ENCODE assay signal across 11 mouse cellular contexts in the genomic region with DNA sequence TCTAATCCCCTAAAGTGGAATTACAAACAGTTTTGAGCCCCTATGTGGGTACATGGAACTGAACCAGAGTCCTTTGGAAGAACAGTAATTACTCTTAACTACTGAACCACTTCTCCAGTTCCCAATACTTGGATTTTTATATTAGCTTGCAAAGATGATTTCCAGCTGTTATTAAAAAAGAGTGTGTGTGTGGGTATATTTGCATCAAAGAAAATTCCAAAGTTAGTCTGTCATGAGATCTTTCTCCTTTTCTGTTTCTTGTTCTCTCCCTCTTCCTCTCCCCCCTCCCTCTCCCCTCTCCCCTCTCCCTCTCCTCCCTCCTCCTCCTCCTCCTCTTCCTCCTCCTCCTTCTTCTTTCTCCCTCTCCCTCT. TPM values are rescaled to one million over a fixed set of nuclear protein-coding genes. Genes with fewer than 3 reads are reported as not detected.
DNase-seq lines count a peak whose midpoint lies in the region; ATAC-seq and TF ChIP-seq lines count a peak whose summit lies in the region.
"Had no signal": no experiment of that assay in that cellular context is flagged by ENCODE, and none has a peak within 500 bp of the region (broad histone marks: within the 10 kb centered on the region; RNA-seq: fewer than 3 reads in every experiment).

No protein-coding gene starts in this region.

- peak; percentile 69 for DNase-seq in lung, embryonic 14.5 days
- no peak for DNase-seq in lung, postnatal 36 days
- DNase-seq in lung, adult 18-20 months, result no peak

- no peak overlapping the region for H3K4me2 ChIP-seq in lung, embryonic 14.5 days
- no peak overlapping the region for H3K4me2 ChIP-seq in lung, embryonic 16.5 days (ENCODE audit: low read depth, low read length)
- H3K4me2 ChIP-seq: embryonic facial prominence, embryonic 13.5 days; embryonic facial prominence, embryonic 15.5 days; forebrain, embryonic 12.5 days had no signal

- H3K9ac ChIP-seq in lung, embryonic 14.5 days, result no peak overlapping the region
- H3K9ac ChIP-seq in lung, embryonic 16.5 days (ENCODE audit: low read length), result no peak overlapping the region
- H3K9ac ChIP-seq: embryonic facial prominence, embryonic 13.5 days; embryonic facial prominence, embryonic 15.5 days; forebrain, embryonic 12.5 days had no signal

- H3K27ac ChIP-seq in lung, embryonic 14.5 days (ENCODE audit: low read depth), result no peak overlapping the region
- H3K27ac ChIP-seq in lung, embryonic 16.5 days (ENCODE audit: low read length), result no peak overlapping the region
- H3K27ac ChIP-seq: embryonic facial prominence, embryonic 13.5 days; embryonic facial prominence, embryonic 15.5 days; forebrain, embryonic 10.5 days; forebrain, embryonic 12.5 days had no signal

- no peaks in the 10 kb centered on the region for H3K4me1 ChIP-seq in lung, embryonic 14.5 days (ENCODE audit: insufficient read depth)
- peaks cover 5% of the 10 kb centered on the region; the same call in 1 of the 2 replicates for H3K4me1 ChIP-seq in lung, embryonic 16.5 days (replicated peaks; ENCODE audit: control insufficient read depth, insufficient read depth, low read length)
- H3K4me1 ChIP-seq: embryonic facial prominence, embryonic 13.5 days; embryonic facial prominence, embryonic 15.5 days; forebrain, embryonic 10.5 days; forebrain, embryonic 12.5 days had no signal

- no peaks in the 10 kb centered on the region for H3K9me3 ChIP-seq in lung, embryonic 14.5 days (ENCODE audit: low read depth, low read length)
- no peaks in the 10 kb centered on the region for H3K9me3 ChIP-seq in lung, embryonic 16.5 days (ENCODE audit: control insufficient read depth, low read length)
- H3K9me3 ChIP-seq: embryonic facial prominence, embryonic 13.5 days; embryonic facial prominence, embryonic 15.5 days; forebrain, embryonic 10.5 days; forebrain, embryonic 12.5 days had no signal

- no peak for TF ChIP-seq CTCF in lung, embryonic 14.5 days (IDR thresholded peaks at IDR 0.05; ENCODE audit: low read depth)

- H3K4me3 ChIP-seq in lung, embryonic 14.5 days (ENCODE audit: low read depth, low read length), result no peak overlapping the region
- no peak overlapping the region for H3K4me3 ChIP-seq in lung, embryonic 16.5 days (ENCODE audit: low read length)
- H3K4me3 ChIP-seq: embryonic facial prominence, embryonic 13.5 days; embryonic facial prominence, embryonic 15.5 days; erythroblast, embryonic 14.5 days; forebrain, embryonic 10.5 days; forebrain, embryonic 12.5 days had no signal

- H3K27me3 ChIP-seq in lung, embryonic 14.5 days (ENCODE audit: insufficient read depth, low read length), result no peaks in the 10 kb centered on the region
- no peaks in the 10 kb centered on the region for H3K27me3 ChIP-seq in lung, embryonic 16.5 days (ENCODE audit: control insufficient read depth, insufficient read depth, low read depth, low read length)
- H3K27me3 ChIP-seq: embryonic facial prominence, embryonic 13.5 days; embryonic facial prominence, embryonic 15.5 days; forebrain, embryonic 12.5 days had no signal

- ATAC-seq in lung, embryonic 14.5 days (ENCODE audit: insufficient read depth), result peak; percentile 24; the same call in 1 of the 2 replicates
- ATAC-seq in lung, embryonic 16.5 days (ENCODE audit: low read depth), result peak; percentile 63; the same call in 1 of the 2 replicates
- ATAC-seq: forebrain, embryonic 14.5 days; forebrain, embryonic 16.5 days had no signal

- H3K36me3 ChIP-seq in lung, embryonic 14.5 days (ENCODE audit: insufficient read depth), result no peaks in the 10 kb centered on the region
- no peaks in the 10 kb centered on the region for H3K36me3 ChIP-seq in lung, embryonic 16.5 days (ENCODE audit: control insufficient read depth, insufficient read depth, low read length)
- H3K36me3 ChIP-seq: embryonic facial prominence, embryonic 13.5 days; embryonic facial prominence, embryonic 15.5 days; forebrain, embryonic 10.5 days; forebrain, embryonic 12.5 days had no signal

RNA-seq across cellular contexts. Expression of gene Mamdc2, which starts 31.3 kb away (rescaled TPM):
- 3.1 and 3.8 TPM in 2 replicates for polyA plus RNA-seq in lung, embryonic 14.5 days (2014; fragmentation: Nextera tagmentation; extraction: Ambion mirVana)
- 4.6 and 5.2 TPM in 2 replicates for polyA plus RNA-seq in lung, embryonic 16.5 days (2015; fragmentation: Nextera tagmentation; extraction: Ambion mirVana)
- polyA plus RNA-seq: erythroblast, embryonic 14.5 days had no signal
